Mouse (Mus musculus) embryonic stem cell, embryonic (primary cell): ENCODE measurements around the gene Pitpnm3.

Experiments
- CTCF ChIA-PET, 4 experiments: fragments of 300-600 bp in 2 of 4; fragments of 350-600 bp in 2 of 4; sonication (Branson Sonifier 250); formaldehyde crosslinking; loops; one replicate each; lab custom pipeline; 2022; ENCODE audit warnings: inconsistent platforms in 2 of 4; lab: Charles Lee
- POLR2A ChIA-PET, 4 experiments: fragments of 300-600 bp in 2 of 4; fragments of 350-600 bp in 2 of 4; sonication (Branson Sonifier 250); formaldehyde crosslinking; loops; one replicate each; lab custom pipeline; 2022; ENCODE audit warnings: antibody characterized with exemption in 4 of 4, inconsistent platforms in 1 of 4; lab: Charles Lee

Pitpnm3 gene

DNA sequence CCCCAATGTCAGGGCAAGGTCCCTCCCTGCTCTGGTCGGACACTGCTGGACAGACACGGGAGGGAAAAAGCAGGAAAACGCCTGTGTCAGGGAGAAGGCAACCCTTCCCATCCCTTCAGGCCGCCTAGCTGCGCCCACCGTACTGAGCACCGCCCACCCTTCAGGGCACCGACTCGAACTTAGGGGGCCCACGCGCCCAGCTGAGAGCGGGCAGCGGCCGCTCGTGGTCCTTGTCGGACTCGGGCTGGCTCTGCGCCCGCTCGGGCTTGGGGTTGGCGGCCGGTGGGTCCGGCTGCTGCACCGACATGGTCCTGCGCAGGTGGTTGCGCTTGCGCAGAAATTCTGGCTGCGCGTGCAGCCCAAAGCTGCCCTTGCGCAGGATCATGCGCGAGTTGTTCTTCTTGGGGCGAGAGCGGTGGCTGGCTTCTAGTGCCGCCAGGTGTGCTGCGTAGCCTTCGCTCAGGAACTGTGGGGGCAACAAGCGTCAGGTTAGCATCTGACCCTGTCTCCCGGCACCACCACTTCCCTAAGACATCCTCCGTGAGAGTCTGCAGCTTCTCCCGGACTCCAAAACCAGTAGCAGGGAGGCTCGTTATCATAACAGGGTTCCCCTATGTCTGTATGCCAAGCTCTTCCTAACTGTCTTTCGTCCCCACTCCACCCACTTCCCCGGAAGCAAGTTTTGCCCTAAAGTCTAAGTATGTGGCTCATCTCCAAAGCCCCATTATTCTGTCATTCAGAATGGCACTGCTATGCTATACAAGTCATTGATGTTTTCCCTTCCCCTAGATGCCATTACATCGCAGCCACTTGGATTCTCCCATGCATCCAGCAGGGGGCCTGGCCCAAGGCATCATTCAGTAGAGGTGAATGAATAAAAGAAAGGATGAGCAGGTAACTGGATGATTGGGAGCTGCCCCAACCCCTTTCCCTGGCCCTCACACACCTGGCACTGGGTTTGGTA lies 84.4 kb downstream of the Pitpnm3 start:
- CTCF ChIA-PET = interaction anchor here (0.6 to 4.7 kb wide), 33 partner anchors 8 to 1028 kb away, joined by 3 to 33 read pairs (median 5); partner anchors contain the start of genes Aipl1 (in 2 of the 4) and Pimreg (in 2 of the 4)
- POLR2A ChIA-PET = interaction anchor here (0.5 to 2.4 kb wide), 14 partner anchors 8 to 498 kb away, joined by 3 to 12 read pairs (median 3); partner anchors contain the start of genes Aipl1 (in 1 of the 4) and Pimreg (in 1 of the 4)

DNA sequence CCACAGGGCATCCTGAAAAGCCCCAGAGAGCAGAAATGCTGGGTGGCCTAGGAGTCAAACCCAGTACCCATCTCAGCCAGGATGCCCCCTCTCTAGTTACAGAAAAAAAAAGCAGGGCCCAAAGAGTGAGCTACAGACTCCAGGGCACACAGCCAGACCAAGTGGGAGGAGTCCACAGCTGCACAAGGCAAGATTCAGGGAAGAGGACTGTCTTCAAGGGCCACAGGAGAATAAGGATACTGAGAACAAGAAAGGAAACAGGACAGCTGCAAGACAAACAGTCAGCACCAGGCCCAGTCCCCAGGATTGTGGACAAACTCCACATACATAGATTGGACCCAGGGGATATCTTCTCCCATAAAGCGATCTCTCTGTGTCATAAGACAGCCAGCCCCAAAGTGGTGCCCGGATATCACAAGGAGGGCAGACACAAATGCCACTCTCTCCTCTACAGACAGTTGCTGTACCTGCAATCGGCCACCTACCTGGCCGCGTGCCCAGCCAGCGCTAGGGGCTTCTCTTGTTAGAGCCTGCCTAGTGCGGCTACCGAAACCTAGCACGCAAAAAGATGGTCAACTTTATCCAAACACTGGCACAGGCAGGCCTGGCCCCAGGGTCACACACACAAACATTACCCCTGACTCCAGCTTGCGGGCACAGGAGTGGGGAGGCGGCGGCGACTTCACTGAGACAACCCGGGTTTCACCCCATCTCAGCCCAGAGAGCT lies 85.2 kb downstream of the Pitpnm3 start:
- POLR2A ChIA-PET = interaction anchor here in 3 of 4 experiments (0.6 to 1.5 kb wide), 7 partner anchors 8 to 24 kb away, joined by 3 to 12 read pairs (median 3); partner anchors contain the start of gene Pimreg (in 1 of the 3)

DNA sequence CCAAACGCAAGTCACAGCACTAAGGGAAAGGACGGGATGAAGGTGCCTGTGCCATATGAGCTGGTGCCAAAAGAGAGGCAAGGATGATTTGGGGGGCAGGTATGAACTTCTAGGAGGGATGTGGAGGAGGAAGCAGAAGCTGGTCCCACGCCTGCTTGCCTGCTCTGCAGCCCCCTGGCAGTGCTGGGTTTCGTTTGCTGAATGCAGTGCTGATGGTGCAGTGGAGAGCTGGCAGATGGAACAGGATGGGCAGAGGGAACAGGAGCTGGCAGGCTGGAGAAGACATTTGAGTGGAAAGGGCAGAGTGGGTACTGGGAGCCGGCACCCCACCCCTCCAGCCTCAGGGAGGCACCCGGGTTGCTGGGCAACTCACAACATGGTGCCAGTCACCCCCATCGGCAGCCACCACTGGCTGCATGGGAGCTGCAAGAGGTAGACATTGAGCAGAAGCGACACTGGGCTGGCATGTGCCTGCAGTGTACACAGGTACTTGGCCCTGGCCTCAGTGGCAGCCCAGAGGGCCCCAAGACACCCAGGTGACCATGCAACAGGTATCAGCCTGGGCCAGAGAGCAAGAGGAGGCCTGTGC lies 86.3 kb downstream of the Pitpnm3 start:
- POLR2A ChIA-PET = interaction anchor here in 3 of 4 experiments (0.5 to 1.4 kb wide), 4 partner anchors 9 to 293 kb away, joined by 3 to 4 read pairs (median 4); no protein-coding TSS in a partner anchor

More for the DNA sequence above, 85.2 kb downstream of the Pitpnm3 start:
- CTCF ChIA-PET = interaction anchor here in 2 of 4 experiments (0.8 to 4.7 kb wide), 14 partner anchors 13 to 325 kb away, joined by 3 to 33 read pairs (median 4); partner anchors contain the start of gene Aipl1 (in 1 of the 2)

DNA sequence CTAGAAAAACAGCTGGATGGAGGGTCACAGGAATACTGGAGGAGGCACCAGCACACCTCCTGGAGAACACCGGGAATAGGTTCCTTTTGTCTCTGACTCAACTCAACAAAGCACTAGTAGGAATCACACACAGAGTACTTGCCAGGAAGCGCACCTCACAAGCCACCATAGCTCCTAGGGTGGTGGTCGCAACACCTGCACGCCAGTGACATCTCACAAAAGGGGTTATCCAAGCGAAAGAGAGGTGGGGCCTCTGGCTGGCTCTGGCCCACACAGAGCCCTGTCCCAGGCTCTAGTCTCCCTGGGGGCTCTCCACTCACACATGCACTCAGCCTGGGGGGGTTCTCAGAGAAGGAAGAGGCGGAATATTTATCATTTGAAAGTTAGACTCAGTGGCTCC lies 86.8 kb downstream of the Pitpnm3 start:
- POLR2A ChIA-PET = interaction anchor here in 2 of 4 experiments (0.5 to 1.4 kb wide), 3 partner anchors 9 to 294 kb away, joined by 3 to 4 read pairs (median 4); no protein-coding TSS in a partner anchor
- CTCF ChIA-PET = interaction anchor here in 2 of 4 experiments (0.6 to 1.7 kb wide), 6 partner anchors 11 to 486 kb away, joined by 3 to 10 read pairs (median 3); partner anchors contain the start of gene Aipl1 (in 1 of the 2)

More for the DNA sequence above, 86.3 kb downstream of the Pitpnm3 start:
- CTCF ChIA-PET = interaction anchor here in 2 of 4 experiments (0.8 to 4.7 kb wide), 5 partner anchors 11 to 487 kb away, joined by 3 to 33 read pairs (median 4); partner anchors contain the start of gene Aipl1 (in 1 of the 2)

DNA sequence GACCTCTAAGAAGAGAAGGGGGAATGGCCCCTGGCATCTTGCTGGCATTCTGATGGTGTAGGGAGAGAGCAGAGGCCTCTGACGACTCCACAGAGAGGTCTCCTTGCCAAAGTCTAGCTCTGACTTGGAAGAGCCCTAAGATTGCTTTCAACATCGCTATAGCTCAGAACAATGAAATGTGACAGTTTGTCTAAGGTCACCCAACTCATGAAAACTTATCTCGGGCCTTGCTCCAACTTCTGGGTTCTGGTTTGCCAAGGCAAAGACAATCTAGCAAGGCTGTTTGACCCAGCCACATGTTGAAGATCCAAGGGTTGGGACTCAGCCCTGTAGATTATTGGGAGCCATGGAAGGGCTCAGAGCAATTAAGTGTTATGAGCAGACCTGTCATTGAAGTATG lies 91.3 kb downstream of the Pitpnm3 start:
- ChIA-PET POLR2A (no interaction called here), CTCF (interaction anchor here in 1 of 4 experiments (3.2 kb wide), 1 partner anchor 8 kb away, joined by 16 read pairs; no protein-coding TSS in a partner anchor)

DNA sequence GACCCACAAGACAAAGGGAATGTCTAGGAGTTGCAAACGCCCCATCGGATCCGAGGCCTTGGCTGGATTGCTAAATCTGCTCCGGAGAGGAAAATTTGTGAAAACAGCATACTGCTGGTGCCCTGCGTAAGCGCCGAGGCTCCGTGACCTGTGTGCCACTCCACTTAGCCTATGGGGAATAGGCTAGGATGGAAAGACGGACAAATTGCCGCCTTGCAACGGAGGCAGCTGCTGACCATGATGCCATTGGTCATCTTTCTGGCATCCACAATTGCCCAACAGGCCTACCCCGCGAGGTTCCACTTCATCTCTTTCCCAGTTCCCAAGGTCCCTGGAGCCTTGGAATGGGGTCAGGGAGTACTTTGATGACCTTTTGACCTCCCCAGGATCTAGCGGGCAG lies 92.9 kb downstream of the Pitpnm3 start:
- ChIA-PET CTCF (interaction anchor here in 2 of 4 experiments (1.0 to 3.2 kb wide), 2 partner anchors 10 to 24 kb away, joined by 3 to 16 read pairs; no protein-coding TSS in a partner anchor), POLR2A (interaction anchor here in 1 of 4 experiments (0.7 to 3.0 kb wide), 3 partner anchors 8 to 24 kb away, joined by 3 to 12 read pairs (median 3); no protein-coding TSS in a partner anchor)

DNA sequence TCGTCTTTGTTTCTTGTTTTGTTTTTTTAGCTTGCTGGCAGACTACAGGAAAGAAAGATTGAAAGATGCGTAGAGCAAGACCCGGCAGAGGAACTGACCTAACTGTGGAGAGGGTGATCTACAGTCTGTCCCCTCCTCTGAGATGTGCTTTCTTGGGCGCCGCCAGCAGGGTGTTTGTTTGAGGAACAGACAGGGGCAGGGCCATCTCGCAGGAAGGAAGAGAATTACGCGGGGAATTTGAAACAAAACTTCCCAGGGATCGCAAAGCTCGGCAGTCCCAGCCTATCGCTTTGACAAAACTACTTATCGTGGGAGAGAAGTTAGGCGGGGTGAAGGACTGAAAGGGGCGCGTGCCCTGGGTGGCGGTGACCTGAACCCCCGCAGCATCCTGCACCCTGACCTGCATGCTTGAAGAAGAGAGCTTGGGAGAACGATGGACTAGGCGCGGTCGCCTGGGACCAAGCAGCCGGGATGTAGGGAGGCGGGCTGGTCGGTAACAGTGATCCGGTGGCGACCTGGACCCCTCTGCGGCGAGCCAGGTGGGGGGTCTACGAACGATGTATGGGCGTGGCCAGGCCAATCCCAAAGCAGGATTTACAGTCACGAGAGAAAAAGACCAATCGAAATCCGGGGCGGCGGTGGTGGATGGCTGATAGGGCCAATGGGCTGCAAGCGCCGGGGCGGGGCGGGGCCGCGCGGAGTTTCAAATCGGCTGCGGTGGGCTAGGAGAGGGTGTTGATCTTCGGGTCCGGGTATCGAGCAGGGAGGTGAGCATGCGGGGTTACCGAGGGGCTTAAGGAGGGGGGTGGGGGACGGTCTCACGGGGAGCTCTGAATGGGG lies 93.6 kb downstream of the Pitpnm3 start, which contains the start of gene Pimreg:
TSS of gene Pimreg (plus strand) at position 265 of the 840 bp plus-strand sequence.
- CTCF ChIA-PET = interaction anchor here in 2 of 4 experiments (1.0 to 3.2 kb wide), 4 partner anchors 10 to 24 kb away, joined by 3 to 16 read pairs (median 3); no protein-coding TSS in a partner anchor
- POLR2A ChIA-PET = interaction anchor here in 2 of 4 experiments (0.7 to 3.0 kb wide), 4 partner anchors 9 to 24 kb away, joined by 3 to 12 read pairs (median 4); no protein-coding TSS in a partner anchor

DNA sequence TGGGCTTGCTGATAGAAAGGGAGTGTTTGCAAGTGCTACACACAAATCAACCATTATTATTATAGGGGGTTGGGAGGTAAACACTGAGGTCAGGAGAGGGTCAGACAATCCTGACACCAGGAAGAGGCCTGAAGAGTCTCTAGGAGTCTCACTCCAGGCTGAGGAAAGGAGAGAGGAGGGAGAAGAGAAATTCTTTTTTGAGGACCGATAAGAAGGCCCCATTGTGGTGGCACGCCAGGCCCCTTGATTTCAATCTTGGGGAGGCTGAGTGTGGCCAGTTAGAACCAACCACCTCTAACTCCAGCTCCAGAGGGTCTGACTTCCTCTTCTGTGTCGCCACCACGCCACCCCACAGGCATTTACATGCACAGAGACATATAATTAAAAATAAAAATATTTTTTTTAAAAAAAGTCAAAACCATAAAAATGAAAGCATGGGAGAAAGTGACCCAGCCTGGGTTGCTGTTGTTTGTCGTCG lies 94.2 kb downstream of the Pitpnm3 start:
- CTCF ChIA-PET = interaction anchor here in 2 of 4 experiments (1.0 to 3.2 kb wide), 4 partner anchors 11 to 25 kb away, joined by 3 to 16 read pairs (median 3); no protein-coding TSS in a partner anchor
- POLR2A ChIA-PET = interaction anchor here in 2 of 4 experiments (1.2 to 3.0 kb wide), 2 partner anchors 10 kb away, joined by 4 to 12 read pairs; no protein-coding TSS in a partner anchor

DNA sequence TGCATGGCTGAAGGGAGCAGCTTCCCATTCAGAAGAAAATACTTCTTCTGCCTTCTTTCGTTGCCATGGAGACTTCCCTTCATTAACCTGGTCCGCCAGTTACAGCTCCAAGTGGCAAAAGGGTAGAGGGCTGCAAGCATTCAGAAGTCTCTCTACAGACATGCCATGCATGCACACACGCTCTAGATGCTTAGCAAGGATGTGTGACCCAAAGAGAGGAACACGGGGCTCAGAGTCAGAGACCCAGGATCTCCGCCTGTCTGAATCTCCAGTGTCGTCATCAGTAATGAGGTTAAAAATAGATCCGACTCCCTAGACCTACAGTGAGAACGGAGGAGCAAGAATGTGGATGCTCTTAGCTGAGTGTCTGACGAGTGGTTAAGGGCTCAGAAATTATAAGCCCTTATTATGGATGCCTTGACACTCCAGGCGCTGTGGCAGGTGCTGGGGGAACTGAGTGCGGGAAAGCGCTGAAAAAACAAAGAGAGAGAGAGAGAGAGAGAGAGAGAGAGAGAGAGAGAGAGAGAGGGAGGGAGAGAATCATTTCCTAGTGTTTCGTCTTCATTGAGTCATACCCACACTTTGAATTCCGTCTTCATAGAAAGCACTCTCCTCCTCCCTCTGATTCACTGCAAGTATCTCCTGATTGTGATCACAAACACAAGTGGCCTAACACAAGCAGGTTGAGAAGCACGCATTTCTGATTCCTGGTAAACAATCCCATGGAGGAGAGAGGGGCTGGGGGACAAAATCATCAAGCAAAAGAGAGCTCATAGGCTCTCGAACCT lies 95.8 kb downstream of the Pitpnm3 start:
- POLR2A ChIA-PET = interaction anchor here in 2 of 4 experiments (1.0 to 1.5 kb wide), 3 partner anchors 10 to 102 kb away, joined by 3 read pairs; no protein-coding TSS in a partner anchor
- CTCF ChIA-PET = interaction anchor here (0.7 to 3.9 kb wide), 6 partner anchors 12 to 57 kb away, joined by 3 to 38 read pairs (median 18); no protein-coding TSS in a partner anchor

DNA sequence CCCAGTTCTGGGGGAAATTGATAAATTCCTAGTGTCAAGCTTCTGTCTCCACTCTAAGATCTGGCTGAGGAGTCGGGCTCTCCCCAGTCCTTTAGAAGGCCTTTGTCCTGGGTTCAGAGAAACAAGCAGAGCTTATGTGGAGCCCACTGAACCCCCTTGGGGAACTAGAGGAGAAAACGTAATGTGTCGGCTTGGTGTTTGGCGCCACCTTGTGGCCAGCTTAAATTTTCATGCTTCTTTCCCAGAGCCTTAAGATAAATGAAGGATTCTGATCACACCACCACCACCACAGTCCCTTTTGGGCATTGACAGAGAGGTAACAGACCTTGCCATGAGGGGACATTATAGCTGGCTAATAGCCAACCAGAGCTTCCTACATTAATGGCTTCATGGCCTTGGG lies 97.6 kb downstream of the Pitpnm3 start:
- POLR2A ChIA-PET = interaction anchor here in 2 of 4 experiments (0.5 to 1.3 kb wide), 6 partner anchors 13 to 220 kb away, joined by 3 to 4 read pairs (median 3); partner anchors contain the start of genes 4933427D14Rik (in 1 of the 2) and Gm43951 (in 1 of the 2)
- CTCF ChIA-PET = interaction anchor here (0.6 to 3.9 kb wide), 32 partner anchors 9 to 892 kb away, joined by 3 to 38 read pairs (median 4); no protein-coding TSS in a partner anchor

DNA sequence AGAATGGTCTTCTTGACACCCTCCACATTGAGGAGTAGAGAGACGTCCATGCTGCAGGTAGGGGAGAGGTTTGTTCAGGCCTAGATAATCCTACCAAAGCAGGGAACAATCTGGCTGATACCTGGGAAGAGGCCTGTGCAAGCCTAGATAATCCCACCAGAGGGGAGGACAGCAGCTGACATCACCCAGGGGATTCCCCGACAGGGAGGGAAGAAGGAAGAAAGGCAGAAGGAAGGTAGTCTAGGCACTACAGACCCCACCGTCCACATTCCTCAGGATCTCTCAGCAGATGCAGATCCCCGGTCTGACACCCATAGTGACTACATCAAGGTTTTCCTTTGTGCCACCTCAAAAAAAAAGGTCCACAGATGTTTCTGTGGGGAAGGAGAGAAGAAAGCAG lies 98.2 kb downstream of the Pitpnm3 start, which contains the start of gene Aipl1:
TSS of gene Aipl1 (minus strand) at position 101 of the 400 bp plus-strand sequence.
- ChIA-PET POLR2A (interaction anchor here in 2 of 4 experiments (0.5 to 1.3 kb wide), 5 partner anchors 13 to 219 kb away, joined by 3 to 4 read pairs (median 3); partner anchors contain the start of genes 4933427D14Rik (in 1 of the 2) and Gm43951 (in 1 of the 2)), CTCF (interaction anchor here (0.5 to 3.9 kb wide), 32 partner anchors 9 to 893 kb away, joined by 3 to 38 read pairs (median 4); no protein-coding TSS in a partner anchor)

DNA sequence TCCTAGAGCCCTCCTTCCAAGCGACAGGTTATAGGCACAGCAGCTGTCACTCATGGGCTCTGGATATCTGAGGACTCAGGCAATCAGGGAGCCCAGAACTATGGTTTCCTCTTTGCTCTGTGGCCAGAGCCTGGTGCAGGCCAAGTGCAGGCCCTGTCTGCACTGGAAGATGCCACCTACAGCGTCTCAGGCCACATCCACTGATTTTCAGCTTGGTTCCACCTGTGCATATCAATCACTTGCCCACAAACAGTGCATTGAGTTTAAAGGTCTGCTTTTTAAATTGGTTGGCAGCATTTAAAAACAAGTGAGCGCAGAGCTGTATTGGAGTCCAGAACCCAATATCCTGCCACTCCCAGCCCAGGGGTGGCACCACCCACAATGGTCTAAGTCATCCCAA lies 103.0 kb downstream of the Pitpnm3 start:
- ChIA-PET CTCF (interaction anchor here in 1 of 4 experiments (1.4 kb wide), 1 partner anchor 10 kb away, joined by 5 read pairs; no protein-coding TSS in a partner anchor), POLR2A (no interaction called here)

DNA sequence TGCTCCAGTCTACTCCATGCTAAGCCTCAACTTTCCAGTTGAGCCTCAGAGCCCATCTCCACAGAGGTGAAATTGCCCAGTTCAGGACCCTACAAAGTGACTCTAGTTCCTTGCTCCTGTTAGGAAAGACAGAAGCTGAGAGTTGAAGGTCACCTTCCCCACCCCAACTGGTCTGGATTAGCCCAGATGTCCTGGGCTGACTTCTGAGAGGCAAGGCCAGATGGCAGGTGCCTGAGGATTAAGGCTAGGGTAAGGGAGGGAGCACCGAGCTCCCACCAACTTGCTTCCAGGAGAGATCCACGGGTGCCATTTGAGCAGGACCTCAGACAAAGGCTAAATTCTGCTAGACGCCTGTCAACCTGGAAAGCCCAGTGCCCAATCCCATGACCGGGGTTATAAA lies 103.5 kb downstream of the Pitpnm3 start:
- ChIA-PET POLR2A (interaction anchor here in 1 of 4 experiments (0.6 kb wide), 1 partner anchor 263 kb away, joined by 3 read pairs; no protein-coding TSS in a partner anchor), CTCF (interaction anchor here in 1 of 4 experiments (1.4 kb wide), 2 partner anchors 10 to 21 kb away, joined by 4 to 5 read pairs; no protein-coding TSS in a partner anchor)

DNA sequence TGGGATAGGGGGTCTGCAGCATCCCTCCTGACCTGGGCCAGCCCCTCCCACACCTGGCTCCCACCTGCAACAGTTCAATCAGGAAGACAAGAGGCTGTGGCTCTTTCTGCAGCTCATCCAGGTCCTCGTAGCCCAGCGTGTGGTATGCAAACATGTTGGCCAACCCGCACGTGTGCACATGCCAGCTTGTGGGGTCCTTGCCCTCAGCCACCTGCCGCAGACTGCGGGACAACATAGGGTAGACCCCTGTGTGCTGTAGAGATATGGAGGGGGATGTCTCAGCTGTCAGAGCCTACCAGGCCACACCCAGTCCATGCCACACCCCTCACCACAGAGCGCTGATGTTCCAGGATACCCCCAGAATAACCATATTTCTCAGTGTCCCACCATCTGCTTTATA lies 104.2 kb downstream of the Pitpnm3 start:
- ChIA-PET POLR2A (interaction anchor here in 1 of 4 experiments (0.6 kb wide), 1 partner anchor 262 kb away, joined by 3 read pairs; no protein-coding TSS in a partner anchor), CTCF (interaction anchor here in 2 of 4 experiments (0.6 to 1.4 kb wide), 3 partner anchors 9 to 680 kb away, joined by 3 to 5 read pairs (median 4); no protein-coding TSS in a partner anchor)
